Mouse (Mus musculus): Measurements from ENCODE around the gene Duoxa2. TPM values are rescaled to one million over a fixed set of nuclear protein-coding genes. Genes with fewer than 3 reads are reported as not detected.

The Duoxa2 gene
- polyA plus RNA-seq, 1 experiment: not detected

GRCm38 (mm10) chr2:122305097-122305892 is 6.6 kb downstream of the Duoxa2 start:
- H3K36me3 ChIP-seq (replicated peaks; ENCODE audit: low read length): no peaks in the 10 kb centered on the region
- H3K4me1 ChIP-seq: peaks cover 36% of the 10 kb centered on the region
- no peak overlapping the region for H3K4me3 ChIP-seq (replicated peaks)
- TF ChIP-seq GATA1 (IDR thresholded peaks at IDR 0.05; ENCODE audit: borderline replicate concordance, low read length) (no peak), FLI1 (IDR thresholded peaks at IDR 0.05; ENCODE audit: low read length) (no peak)
- H3K9me3 ChIP-seq: no peaks in the 10 kb centered on the region
- peaks cover 93% of the 10 kb centered on the region for H3K27me3 ChIP-seq (replicated peaks)

GRCm38 (mm10) chr2:122306184-122306583 is 7.5 kb downstream of the Duoxa2 start:
- Histone ChIP-seq H3K36me3 (replicated peaks; ENCODE audit: low read length) (no peaks in the 10 kb centered on the region), H3K4me1 (peaks cover 27% of the 10 kb centered on the region), H3K9me3 (no peaks in the 10 kb centered on the region), H3K27me3 (replicated peaks) (peaks cover 92% of the 10 kb centered on the region), H3K4me3 (replicated peaks) (no peak overlapping the region)
- TF ChIP-seq GATA1 (IDR thresholded peaks at IDR 0.05; ENCODE audit: borderline replicate concordance, low read length) (no peak), FLI1 (IDR thresholded peaks at IDR 0.05; ENCODE audit: low read length) (no peak)

- H3K36me3 ChIP-seq (replicated peaks; ENCODE audit: low read length): no peaks in the 10 kb centered on the region
- no peaks in the 10 kb centered on the region for H3K9me3 ChIP-seq
- no peak overlapping the region for H3K4me3 ChIP-seq (replicated peaks)
- TF ChIP-seq GATA1 (IDR thresholded peaks at IDR 0.05; ENCODE audit: borderline replicate concordance, low read length) (no peak), FLI1 (IDR thresholded peaks at IDR 0.05; ENCODE audit: low read length) (no peak)
- peaks cover 26% of the 10 kb centered on the region for H3K4me1 ChIP-seq
- peaks cover 93% of the 10 kb centered on the region for H3K27me3 ChIP-seq (replicated peaks)
These were observed 10.9 kb downstream of the Duoxa2 start for GRCm38 (mm10) chr2:122309647-122310046.

- H3K36me3 ChIP-seq (replicated peaks; ENCODE audit: low read length): no peaks in the 10 kb centered on the region
- peak overlapping the region; percentile 46 for H3K4me3 ChIP-seq (replicated peaks)
- no peaks in the 10 kb centered on the region for H3K9me3 ChIP-seq
- no peak for TF ChIP-seq FLI1 (IDR thresholded peaks at IDR 0.05; ENCODE audit: low read length)
- no peak for TF ChIP-seq GATA1 (IDR thresholded peaks at IDR 0.05; ENCODE audit: borderline replicate concordance, low read length)
- peaks cover 90% of the 10 kb centered on the region for H3K27me3 ChIP-seq (replicated peaks)
- H3K4me1 ChIP-seq: peaks cover 22% of the 10 kb centered on the region
These were observed 12.9 kb downstream of the Duoxa2 start for GRCm38 (mm10) chr2:122311561-122311960.

GRCm38 (mm10) chr2:122312722-122313417 is 14.2 kb downstream of the Duoxa2 start:
- Histone ChIP-seq H3K9me3 (no peaks in the 10 kb centered on the region), H3K36me3 (replicated peaks; ENCODE audit: low read length) (no peaks in the 10 kb centered on the region), H3K4me3 (replicated peaks) (peak overlapping the region; percentile 81), H3K27me3 (replicated peaks) (peaks cover 90% of the 10 kb centered on the region), H3K4me1 (peaks cover 19% of the 10 kb centered on the region)
- TF ChIP-seq FLI1 (IDR thresholded peaks at IDR 0.05; ENCODE audit: low read length) (no peak), GATA1 (IDR thresholded peaks at IDR 0.05; ENCODE audit: borderline replicate concordance, low read length) (no peak)

GRCm38 (mm10) chr2:122313536-122313935 is 14.8 kb downstream of the Duoxa2 start, which contains the start of gene Duoxa1:
Duoxa1 (minus strand) TSS chr2:122313730.
- H3K4me1 ChIP-seq: peaks cover 19% of the 10 kb centered on the region
- no peaks in the 10 kb centered on the region for H3K36me3 ChIP-seq (replicated peaks; ENCODE audit: low read length)
- peaks cover 90% of the 10 kb centered on the region for H3K27me3 ChIP-seq (replicated peaks)
- TF ChIP-seq FLI1 (IDR thresholded peaks at IDR 0.05; ENCODE audit: low read length): no peak
- no peak for TF ChIP-seq GATA1 (IDR thresholded peaks at IDR 0.05; ENCODE audit: borderline replicate concordance, low read length)
- H3K4me3 ChIP-seq (replicated peaks): peak within 1 kb of the TSS; percentile 81
- H3K9me3 ChIP-seq: no peaks in the 10 kb centered on the region

- Histone ChIP-seq H3K9me3 (no peaks in the 10 kb centered on the region), H3K4me3 (replicated peaks) (no peak within 1 kb of the TSS), H3K36me3 (replicated peaks; ENCODE audit: low read length) (no peaks in the 10 kb centered on the region), H3K4me1 (peaks cover 19% of the 10 kb centered on the region), H3K27me3 (replicated peaks) (peaks cover 84% of the 10 kb centered on the region)
- TF ChIP-seq FLI1 (IDR thresholded peaks at IDR 0.05; ENCODE audit: low read length): no peak
- no peak for TF ChIP-seq GATA1 (IDR thresholded peaks at IDR 0.05; ENCODE audit: borderline replicate concordance, low read length)
These were observed 16.7 kb downstream of the Duoxa2 start, which contains the start of gene Duox1 for GRCm38 (mm10) chr2:122315372-122315771. Duox1 (plus strand) TSS chr2:122315672.

GRCm38 (mm10) chr2:122317384-122317783 is 18.7 kb downstream of the Duoxa2 start:
- TF ChIP-seq FLI1 (IDR thresholded peaks at IDR 0.05; ENCODE audit: low read length) (no peak), GATA1 (IDR thresholded peaks at IDR 0.05; ENCODE audit: borderline replicate concordance, low read length) (no peak)
- Histone ChIP-seq H3K36me3 (replicated peaks; ENCODE audit: low read length) (no peaks in the 10 kb centered on the region), H3K27me3 (replicated peaks) (peaks cover 74% of the 10 kb centered on the region), H3K4me3 (replicated peaks) (no peak overlapping the region), H3K4me1 (peaks cover 11% of the 10 kb centered on the region), H3K9me3 (no peaks in the 10 kb centered on the region)

GRCm38 (mm10) chr2:122323960-122324359 is 25.3 kb downstream of the Duoxa2 start:
- Histone ChIP-seq H3K36me3 (replicated peaks; ENCODE audit: low read length) (no peaks in the 10 kb centered on the region), H3K27me3 (replicated peaks) (peaks cover 58% of the 10 kb centered on the region), H3K4me1 (no peaks in the 10 kb centered on the region), H3K4me3 (replicated peaks) (no peak overlapping the region), H3K9me3 (no peaks in the 10 kb centered on the region)
- TF ChIP-seq FLI1 (IDR thresholded peaks at IDR 0.05; ENCODE audit: low read length) (no peak), GATA1 (IDR thresholded peaks at IDR 0.05; ENCODE audit: borderline replicate concordance, low read length) (no peak)

- no peak for TF ChIP-seq GATA1 (IDR thresholded peaks at IDR 0.05; ENCODE audit: borderline replicate concordance, low read length)
- TF ChIP-seq FLI1 (IDR thresholded peaks at IDR 0.05; ENCODE audit: low read length): no peak
- Histone ChIP-seq H3K9me3 (no peaks in the 10 kb centered on the region), H3K4me1 (no peaks in the 10 kb centered on the region), H3K36me3 (replicated peaks; ENCODE audit: low read length) (no peaks in the 10 kb centered on the region), H3K27me3 (replicated peaks) (peaks cover 58% of the 10 kb centered on the region), H3K4me3 (replicated peaks) (no peak overlapping the region)
These were observed 25.9 kb downstream of the Duoxa2 start for GRCm38 (mm10) chr2:122324586-122324985.

All from megakaryocyte, embryonic 14.5 days (primary cell).